Mouse (Mus musculus): ENCODE measurements at regions not wholly inside any gene's neighbourhood (a gene's known extent, or its start where the extent isn't known, plus 50 kb on each side); places are given as distances from the start of the nearest gene placed in this dataset.

- DNase-seq: peak; percentile 23
These were observed 72.5 kb upstream of the Thbs1 start for GRCm38 (mm10) chr2:118038859-118039818.

GRCm38 (mm10) chr2:118039819-118040206 lies 71.9 kb upstream of the Thbs1 start:
- DNase-seq: no peak

- DNase-seq: no peak
These were observed 69.2 kb upstream of the Thbs1 start for GRCm38 (mm10) chr2:118042380-118043055.

GRCm38 (mm10) chr2:118044666-118045065 lies 67.0 kb upstream of the Thbs1 start:
- DNase-seq: no peak

- DNase-seq: no peak
These were observed 61.4 kb upstream of the Thbs1 start for GRCm38 (mm10) chr2:118050326-118050725.

- no peak for DNase-seq
These were observed 60.1 kb upstream of the Thbs1 start for GRCm38 (mm10) chr2:118051610-118052009.

GRCm38 (mm10) chr2:118053512-118053911 lies 58.2 kb upstream of the Thbs1 start:
- no peak for DNase-seq

- no peak for DNase-seq
These were observed 52.9 kb upstream of the Thbs1 start for GRCm38 (mm10) chr2:118058654-118059395.

- DNase-seq: no peak
These were observed 50.4 kb upstream of the Thbs1 start for GRCm38 (mm10) chr2:118061291-118061690.

Measured in adrenal gland, postnatal 25 days (tissue).